Mouse (Mus musculus) left cerebral cortex, postnatal 14 days (tissue): Measurements from ENCODE around the gene Ipo5. TPM values are rescaled to one million over a fixed set of nuclear protein-coding genes. Genes with fewer than 3 reads are reported as not detected.

Experiments
- DNase-seq, 2 experiments: peaks; one replicate each; pipeline ENCODE4 v3.0.0; 2021 to 2022; ENCODE audit warnings: low spot score in 2 of 2, mixed read lengths in 1 of 2
- intact Hi-C: fragments of 180-260 bp; cut with DNase I; formaldehyde crosslinking; loops from one replicate; pipeline ENCODE4 v1.15.1; 2025
- total RNA-seq, 2 experiments: library from RNA; stranded (reverse); gene quantifications; 2 replicates each; pipeline ENCODE4 v1.2.3; 2021

Ipo5 gene
- total RNA-seq, 2 experiments from 2014 or later: 111 to 120 TPM

DNA sequence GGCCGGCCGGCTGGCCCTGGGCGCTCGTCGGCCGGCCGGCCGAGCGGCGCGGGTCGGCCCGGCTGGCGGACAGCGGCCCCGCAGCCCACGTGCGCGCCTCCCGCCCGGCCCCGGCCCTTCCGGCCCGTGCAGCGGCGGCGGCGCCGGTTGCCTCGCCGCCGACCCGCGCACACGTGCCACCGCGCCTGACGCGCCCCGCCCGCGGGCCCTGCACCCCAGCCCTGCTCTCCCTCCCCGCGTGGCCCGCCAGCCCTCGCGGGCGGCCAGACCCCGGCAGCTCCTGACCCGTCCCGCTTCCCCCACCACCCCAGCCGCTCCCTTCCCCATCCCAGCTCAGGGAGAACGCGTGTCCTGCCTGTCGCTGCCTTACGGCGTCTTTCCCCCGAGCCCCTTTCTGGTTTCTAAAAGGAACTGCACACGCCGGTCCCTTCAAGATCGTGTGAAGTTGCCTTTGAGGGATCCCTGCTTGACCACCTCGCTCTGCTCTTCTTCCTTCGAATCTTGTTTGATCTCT is 421 bp downstream of the Ipo5 start:
- DNase-seq: peak in 1 of 2 experiments; percentile 20
- intact Hi-C loops: loop anchor here (5.0 kb wide), 1 partner anchor 79 kb away; no protein-coding TSS in a partner anchor

DNA sequence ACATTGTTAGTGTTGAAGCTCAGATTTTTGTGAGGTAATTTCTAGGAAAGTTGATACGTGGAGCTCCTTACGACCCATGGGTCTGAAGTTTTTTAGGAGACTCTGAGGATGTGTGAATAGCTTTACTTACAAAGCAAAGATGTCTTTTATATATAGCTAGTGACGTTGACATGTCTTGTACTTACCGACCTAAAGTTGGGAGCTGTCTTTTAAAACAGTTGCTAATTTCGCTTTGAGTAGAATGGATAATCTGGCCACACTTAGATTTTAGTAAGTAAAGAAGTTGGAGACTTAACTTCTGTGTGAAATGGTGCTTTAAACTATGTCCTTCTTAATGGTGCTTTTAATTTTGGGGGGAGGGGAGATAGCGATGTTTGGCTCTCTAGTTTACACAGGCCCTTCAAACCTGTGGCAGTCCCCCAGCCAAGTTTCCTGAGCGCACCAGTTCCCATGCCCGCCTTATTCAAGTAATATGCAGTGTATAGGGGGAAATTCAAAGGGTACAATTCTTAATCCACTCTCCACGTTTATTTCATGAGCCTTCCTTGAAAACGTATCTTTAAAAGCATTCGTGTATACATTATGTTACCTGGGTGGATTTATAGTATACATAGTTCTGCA is 1.2 kb downstream of the Ipo5 start:
- intact Hi-C loops: loop anchor here (5.0 kb wide), 1 partner anchor 80 kb away; no protein-coding TSS in a partner anchor
- DNase-seq: no peak

DNA sequence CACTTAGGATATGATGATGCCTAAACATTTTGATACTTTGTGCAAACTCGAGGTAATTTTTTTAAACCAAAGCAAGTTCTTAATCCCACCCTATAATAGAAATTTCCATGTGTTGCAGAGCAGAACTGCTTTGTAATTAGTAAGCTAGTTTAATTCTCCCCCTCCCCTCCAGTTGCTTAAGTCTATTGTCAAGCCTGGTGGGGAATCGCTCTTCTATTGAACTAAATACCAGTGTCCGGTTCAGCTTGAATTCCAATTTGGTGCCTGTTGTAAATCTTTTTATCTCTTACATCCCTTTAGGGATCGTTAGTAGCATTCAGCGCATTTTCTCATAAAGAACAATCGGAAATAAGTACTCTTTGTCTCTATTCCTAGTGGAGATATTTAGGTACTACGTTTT is 1.9 kb downstream of the Ipo5 start:
- intact Hi-C loops: loop anchor here (5.0 kb wide), 1 partner anchor 81 kb away; no protein-coding TSS in a partner anchor
- no peak for DNase-seq

DNA sequence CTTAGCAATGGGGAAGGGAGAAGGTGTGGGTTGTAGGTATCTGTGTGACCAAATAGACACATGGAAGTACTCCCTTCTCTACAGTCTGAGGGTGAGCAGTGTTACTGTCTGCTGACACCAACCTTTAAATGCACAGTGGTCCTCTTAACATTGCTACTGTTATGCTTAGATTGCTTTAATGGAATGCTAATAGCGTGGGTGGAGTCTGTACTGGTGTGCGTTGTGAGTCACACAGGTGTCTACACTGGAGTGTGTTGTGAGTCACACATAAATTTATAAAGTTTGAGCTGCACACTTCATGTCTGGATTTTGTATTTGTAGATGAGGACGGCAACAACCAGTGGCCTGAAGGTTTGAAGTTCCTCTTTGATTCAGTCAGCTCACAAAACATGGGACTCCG is 10.8 kb downstream of the Ipo5 start:
- intact Hi-C loops: loop anchor here (10.0 kb wide), 1 partner anchor 313 kb away; no protein-coding TSS in a partner anchor

DNA sequence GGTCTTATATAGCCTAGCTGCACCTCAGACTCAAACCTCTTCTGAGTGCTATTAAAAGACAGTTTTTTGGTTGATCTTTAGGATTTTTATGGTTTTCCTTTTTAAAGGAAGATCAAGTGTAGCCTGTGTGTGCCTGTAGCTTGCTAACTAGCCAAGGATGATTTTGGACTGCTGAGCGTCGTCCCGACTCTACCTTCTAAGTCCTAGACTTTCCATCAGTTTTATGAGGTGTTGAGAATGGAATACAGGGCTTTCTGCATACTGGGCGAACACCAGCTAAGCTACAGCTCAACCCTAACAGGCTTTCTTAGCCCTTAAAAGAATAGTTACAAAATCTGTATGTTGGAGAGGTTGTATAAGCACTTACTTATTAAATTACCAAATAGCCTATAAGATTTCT is 13.0 kb downstream of the Ipo5 start:
- no peak for DNase-seq
- intact Hi-C loops: loop anchor here (10.0 kb wide), 1 partner anchor 311 kb away; no protein-coding TSS in a partner anchor

More for the DNA sequence above, 10.8 kb downstream of the Ipo5 start:
- DNase-seq: no peak

DNA sequence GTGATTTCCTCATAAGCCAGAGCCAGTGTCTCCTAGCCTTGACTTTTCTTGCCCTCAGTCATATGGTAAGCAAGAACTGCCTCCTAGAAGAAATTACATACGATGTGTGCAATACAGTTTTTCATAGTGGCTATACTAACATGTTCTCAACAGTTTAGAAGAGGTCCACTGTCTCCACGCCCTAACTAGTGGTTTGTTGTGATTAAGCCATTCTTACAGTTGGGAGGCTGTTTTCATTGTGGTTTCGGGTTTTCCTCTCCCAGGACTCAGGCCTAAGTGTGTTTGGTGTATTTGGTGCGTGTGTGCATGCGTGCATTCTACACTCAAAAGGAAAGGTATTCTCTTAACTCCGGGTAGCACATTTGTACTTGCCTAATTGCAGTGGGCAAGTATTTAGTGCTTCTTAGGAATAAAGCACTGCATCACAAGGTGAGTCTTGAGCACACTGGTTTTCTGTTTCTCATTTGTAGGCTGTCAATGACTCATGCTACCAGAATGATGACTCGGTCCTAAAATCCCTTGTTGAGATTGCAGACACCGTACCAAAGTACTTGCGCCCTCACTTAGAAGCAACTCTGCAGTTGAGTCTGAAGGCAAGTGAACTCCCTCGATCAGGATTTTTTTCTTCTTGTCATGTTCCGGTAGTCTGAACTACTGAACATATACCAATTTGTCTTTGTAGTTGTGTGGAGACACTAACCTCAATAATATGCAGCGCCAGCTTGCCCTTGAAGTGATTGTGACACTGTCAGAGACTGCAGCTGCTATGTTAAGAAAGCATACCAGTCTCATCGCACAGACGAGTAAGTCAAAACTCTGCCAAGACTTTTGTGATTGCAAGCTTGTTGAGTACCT is 14.9 kb downstream of the Ipo5 start:
- intact Hi-C loops: loop anchor here (10.0 kb wide), 1 partner anchor 309 kb away; no protein-coding TSS in a partner anchor
- DNase-seq: no peak

DNA sequence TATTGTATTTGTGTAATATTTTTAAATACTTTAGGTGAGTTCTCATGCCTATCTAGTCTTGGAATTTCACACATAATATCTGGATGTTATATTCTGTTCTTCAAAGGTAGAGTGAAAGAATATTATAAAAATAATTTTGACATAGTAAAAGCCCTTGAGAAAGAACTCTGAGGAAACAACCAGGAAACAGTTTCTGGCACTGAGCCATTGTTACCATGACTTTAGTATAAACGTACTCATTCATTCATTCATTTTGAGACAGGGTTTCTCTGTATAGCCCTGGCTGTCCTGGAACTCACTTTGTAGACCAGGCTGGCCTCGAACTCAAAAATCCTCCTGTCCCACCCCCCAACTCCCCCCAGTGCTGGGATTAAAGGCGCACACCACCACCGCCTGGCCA is 20.2 kb downstream of the Ipo5 start:
- intact Hi-C loops: no loop called here
- no peak for DNase-seq

DNA sequence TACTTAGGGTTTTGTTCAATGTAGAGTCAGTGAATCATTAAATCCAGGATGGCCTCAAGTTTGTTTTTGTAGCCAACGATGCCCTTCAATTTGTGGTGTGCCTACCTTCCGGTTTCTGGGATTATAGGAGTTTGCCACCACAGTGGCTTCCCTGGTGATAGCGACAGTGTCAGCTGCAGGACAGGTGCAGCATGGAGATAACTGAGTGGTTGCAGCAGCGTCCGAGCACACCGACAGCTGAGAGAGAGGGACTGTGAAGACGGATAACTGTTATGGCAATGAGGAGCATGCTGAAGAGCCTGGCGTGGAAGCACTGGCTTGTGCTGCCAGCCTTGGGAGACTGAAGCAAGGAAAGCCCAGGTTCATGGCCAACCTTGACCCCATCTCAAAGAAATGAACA is 22.6 kb downstream of the Ipo5 start:
- intact Hi-C loops: no loop called here
- DNase-seq: no peak

DNA sequence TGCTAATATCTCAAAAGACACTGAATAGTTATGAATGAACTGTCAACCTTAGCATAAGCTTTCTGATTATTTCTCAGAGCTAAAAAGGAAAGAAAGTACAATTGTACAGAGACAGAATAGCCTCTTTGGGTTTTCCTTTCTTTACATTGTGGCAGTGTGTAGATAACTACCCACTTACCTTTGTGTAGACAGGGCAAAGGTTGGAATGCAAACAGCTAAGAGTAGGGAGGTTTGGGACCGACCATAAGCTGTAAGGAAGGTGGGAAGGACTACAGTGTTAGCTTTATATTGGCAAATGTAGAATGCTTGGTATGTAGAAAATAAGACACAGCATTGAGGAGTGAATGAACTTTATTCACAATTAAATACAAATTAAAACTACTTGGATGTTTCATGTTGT is 26.1 kb downstream of the Ipo5 start:
- no peak for DNase-seq
- intact Hi-C loops: no loop called here

DNA sequence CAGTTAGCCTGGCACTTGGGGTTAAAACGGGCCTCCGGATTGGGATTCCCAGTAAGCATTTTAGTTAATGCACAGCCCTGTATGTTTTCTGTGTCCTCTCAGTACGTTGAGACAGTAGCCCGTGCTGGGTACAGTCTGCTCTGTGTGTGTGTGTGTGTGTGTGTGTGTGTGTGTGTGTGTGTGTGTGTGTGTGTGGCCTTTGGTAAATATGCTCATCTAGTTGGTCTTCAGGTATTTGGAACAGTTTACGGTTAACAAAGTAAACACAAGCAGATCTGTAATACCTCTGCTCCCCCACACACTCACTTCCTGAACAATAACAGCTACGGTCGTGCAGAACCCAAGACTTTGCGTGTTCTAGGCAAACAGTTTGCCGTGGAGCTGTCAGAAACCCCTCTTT is 31.8 kb downstream of the Ipo5 start:
- no peak for DNase-seq
- intact Hi-C loops: no loop called here

DNA sequence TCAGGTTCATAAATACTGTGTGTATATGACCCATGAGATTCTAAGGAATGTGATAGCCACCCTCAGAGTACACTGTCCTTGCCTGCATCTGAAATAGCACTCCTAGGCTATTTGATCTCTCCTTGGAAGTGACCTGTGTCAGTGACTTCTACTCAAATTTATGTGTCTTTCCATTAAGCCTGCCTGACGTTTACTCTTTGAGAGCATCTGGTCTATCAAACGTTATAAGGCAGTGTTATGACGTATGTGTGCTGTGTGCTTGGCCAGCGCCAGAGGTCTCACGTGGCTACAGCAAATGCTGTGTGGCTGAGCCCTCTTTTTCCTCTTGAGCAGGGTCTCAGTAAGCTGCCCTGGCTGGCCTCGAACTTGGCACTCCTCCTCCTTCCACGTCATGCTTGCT is 34.1 kb downstream of the Ipo5 start:
- intact Hi-C loops: no loop called here
- no peak for DNase-seq

DNA sequence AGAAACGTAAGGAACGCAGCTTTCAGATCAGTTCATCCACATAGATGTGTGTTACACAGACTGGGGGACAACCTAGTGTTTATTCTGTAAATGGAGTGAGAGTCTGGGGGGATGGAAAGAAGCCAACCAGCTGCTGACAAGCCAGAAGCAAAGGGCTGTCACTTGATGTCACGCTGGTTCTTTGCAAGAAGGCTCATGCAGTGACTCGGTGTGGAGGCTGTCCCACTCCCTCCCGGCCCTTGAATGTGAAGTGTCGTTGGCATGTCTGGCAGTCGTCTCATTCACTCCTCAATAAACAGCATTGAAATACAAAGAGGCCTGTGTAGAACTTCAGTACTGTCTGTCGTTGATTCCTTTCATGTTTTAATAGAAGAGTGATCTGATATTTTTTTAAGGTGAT is 36.1 kb downstream of the Ipo5 start:
- intact Hi-C loops: no loop called here
- peak in 1 of 2 experiments; percentile 26 for DNase-seq

DNA sequence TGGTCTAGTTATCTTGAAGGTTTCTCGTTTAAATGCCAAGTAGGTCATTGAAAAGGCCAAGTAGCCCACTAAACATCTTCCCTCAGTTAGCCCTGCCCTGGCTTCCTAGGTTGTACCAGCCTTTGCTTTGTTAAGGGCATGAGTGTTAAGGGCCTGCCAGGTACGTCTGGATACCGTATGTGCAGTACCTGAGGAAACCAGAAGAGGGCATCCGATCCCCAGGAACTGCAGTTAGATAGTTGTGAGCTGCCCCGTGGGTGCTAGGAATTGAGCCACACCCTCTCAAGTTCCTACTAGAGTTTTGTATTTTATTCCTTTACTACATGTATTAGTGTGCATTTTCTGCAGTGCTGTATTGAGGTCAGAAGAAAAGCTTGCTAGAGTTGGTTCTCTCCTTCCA is 38.0 kb downstream of the Ipo5 start:
- DNase-seq: no peak
- intact Hi-C loops: no loop called here

DNA sequence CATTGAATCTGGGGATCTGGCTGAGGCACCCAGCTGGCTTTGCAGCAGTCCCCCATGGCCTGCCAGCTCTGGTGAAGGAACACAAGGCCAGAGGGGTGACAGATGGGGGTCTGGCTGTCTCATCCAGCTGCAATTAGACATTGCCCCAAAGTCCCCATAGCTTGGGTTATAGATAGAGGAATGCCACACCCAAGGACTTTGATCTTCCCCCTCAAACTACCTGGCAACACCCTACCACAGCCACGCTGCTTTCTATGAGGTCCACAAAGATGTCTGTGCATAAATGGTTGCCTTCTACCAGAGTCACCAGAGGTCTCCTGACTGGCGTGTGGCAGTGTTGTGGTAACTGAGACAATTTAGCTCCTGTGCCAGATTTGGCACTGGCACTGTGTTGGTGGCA is 39.0 kb downstream of the Ipo5 start:
- intact Hi-C loops: loop anchor here (10.0 kb wide), 1 partner anchor 265 kb away; no protein-coding TSS in a partner anchor

DNA sequence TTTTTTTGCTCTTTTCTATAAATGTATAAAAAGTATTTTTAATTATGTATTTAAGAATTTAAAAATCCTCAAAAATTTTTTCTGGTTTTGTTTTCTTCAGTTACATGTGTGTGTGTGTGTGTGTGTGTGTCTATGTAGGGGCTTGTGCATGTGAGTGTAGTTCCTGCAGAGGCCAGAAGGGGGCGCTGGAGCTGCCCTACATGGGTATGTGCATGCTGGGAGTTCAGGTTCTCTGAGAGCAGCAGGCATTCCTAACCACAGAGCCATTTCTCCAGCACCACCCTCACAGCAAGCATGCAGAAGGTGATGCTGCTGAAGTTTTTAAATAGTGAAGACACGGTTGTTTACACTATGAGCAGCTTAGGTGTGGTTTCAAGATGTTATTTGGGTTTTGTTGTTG is 41.4 kb downstream of the Ipo5 start:
- peak in 1 of 2 experiments; percentile 25 for DNase-seq
- intact Hi-C loops: loop anchor here (10.0 kb wide), 1 partner anchor 262 kb away; no protein-coding TSS in a partner anchor

More for the DNA sequence above, 39.0 kb downstream of the Ipo5 start:
- no peak for DNase-seq

DNA sequence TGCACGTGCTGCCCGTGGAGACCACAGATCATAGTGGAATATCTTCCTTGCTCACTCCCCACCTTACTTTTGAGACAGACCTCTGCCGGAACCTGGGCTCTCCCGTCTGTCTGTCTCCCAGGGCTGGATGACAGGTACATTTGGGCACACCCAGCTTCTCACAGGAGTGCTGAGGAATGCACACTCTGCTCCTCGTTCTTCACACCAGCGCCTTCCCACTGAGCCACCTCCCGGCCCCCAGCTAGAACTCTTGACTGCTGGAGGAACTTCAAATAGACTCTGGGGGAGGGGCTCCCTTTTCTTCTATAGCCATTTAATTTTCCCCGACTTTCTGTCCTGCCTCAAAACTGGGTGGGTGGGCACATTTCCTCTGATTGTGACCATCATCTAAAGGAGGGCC is 49.5 kb downstream of the Ipo5 start:
- intact Hi-C loops: no loop called here
- no peak for DNase-seq

DNA sequence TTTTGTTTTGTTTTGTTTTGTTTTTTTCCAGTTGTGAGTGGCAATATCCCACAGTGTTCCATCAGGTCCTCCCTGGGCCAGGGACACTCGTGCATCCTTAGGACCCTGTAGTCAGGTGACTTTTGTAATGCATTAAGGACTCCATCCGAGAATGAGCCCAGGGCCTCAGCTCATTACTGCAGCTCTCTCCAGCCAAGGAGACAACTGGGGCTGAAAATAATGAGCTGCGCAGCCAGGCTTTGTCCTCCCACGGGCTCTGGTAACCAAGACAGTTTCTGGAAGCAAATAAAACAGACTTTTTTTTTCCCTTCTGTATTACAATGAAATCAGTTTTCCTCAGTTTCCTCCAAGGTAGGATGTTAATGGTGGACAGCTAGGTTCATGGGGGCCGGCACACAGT is 50.0 kb downstream of the Ipo5 start:
- intact Hi-C loops: no loop called here
- peak; percentile 32 to 38 for DNase-seq

DNA sequence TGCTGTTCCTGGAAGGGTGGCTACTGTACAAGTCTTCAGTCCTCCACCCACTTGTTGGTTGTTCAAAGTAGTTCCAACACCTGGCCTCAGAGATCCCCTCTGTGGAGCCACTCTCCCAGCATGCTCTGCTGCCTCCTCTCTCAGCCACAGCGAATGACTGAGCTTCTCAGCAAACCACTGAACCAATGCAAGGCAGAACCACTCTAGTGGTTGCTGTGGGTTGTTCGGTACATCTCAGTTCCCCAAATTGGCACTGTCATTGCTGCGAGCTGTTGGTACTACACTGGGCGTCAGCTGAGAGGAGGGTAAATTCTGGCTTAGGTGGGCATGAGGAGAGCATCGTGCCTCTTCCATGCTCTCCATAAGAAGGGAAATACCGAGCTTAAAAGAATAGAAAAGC is 56.0 kb downstream of the Ipo5 start:
- intact Hi-C loops: no loop called here
- no peak for DNase-seq

DNA sequence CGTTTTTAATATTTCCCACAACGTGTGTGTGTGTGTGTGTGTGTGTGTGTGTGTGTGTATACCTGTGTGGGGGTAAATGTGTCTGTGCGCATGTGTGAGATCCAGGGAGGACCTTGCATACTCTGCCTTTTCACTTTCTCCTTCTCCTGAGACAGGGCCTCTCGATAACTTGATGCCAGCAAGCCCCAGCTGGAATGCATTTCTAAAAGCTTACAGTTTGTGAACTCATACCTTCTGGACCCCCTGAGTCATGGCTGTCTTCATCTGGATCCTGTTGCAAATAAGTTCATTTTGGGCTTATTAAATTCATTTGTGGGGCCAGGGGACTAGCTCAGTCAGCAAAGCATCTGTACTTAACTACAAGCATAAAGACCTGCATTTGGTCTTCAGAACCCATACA is 57.7 kb downstream of the Ipo5 start:
- DNase-seq: no peak
- intact Hi-C loops: no loop called here

DNA sequence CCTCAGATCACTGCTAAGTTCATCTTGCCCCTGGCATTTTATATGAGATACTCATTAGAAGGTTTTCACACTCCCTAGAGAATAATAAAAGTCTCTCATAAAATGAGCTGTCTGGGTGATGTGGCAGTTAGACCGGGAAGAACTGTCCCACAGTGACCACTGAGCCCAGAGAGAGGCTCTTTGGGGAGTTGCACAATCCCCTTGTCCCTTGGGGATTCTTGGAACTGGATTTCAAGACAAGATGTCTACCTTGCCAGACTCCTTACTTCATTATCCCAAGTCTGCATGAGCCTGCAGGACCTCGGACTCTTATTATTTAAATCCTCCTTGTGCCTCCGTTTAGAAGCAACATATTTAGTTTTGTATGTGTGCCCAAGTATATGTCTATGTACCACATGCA is 58.6 kb downstream of the Ipo5 start:
- intact Hi-C loops: loop anchor here (10.0 kb wide), 1 partner anchor 135 kb away; no protein-coding TSS in a partner anchor
- no peak for DNase-seq
